Mouse (Mus musculus) gastrocnemius, postnatal 10 days (tissue): ENCODE data around the gene Pafah1b2. TPM values are rescaled to one million over a fixed set of nuclear protein-coding genes. Genes with fewer than 3 reads are reported as not detected.

Experiments used
- DNase-seq: peaks from one replicate; pipeline ENCODE4 v3.0.0; 2021; ENCODE audit warnings: mixed read lengths
- microRNA-seq, 2 experiments: library from miRNA; unstranded; fragments of <30 nt; microRNA quantifications; one replicate each; pipeline ENCODE4 v1.2.0; 2021
- total RNA-seq, 2 experiments: library from RNA; stranded (reverse); gene quantifications; 2 replicates each; pipeline ENCODE4 v1.2.3; 2021

Pafah1b2 gene
- total RNA-seq, 2 experiments from 2014 or later, result 62.5 to 73.1 TPM

GRCm38 (mm10) chr9:45942464-45942863 lies 70.0 kb downstream of the Pafah1b2 start:
- DNase-seq, result no peak

GRCm38 (mm10) chr9:45941329-45941888 lies 71.1 kb downstream of the Pafah1b2 start:
- no peak for DNase-seq

- no peak for DNase-seq
These were observed 72.7 kb downstream of the Pafah1b2 start for GRCm38 (mm10) chr9:45939794-45940193.

GRCm38 (mm10) chr9:45938952-45939637 lies 73.4 kb downstream of the Pafah1b2 start:
- no peak for DNase-seq

GRCm38 (mm10) chr9:45938088-45938487 lies 74.4 kb downstream of the Pafah1b2 start:
- no peak for DNase-seq

GRCm38 (mm10) chr9:45936883-45937282 lies 75.6 kb downstream of the Pafah1b2 start:
- DNase-seq, result peak; percentile 72

GRCm38 (mm10) chr9:45935628-45936210 lies 76.8 kb downstream of the Pafah1b2 start, which contains the start of gene Tagln:
Tagln (minus strand) TSS chr9:45936058.
- peak; percentile 50 for DNase-seq

- DNase-seq, result no peak
These were observed 79.7 kb downstream of the Pafah1b2 start for GRCm38 (mm10) chr9:45932571-45933415.

GRCm38 (mm10) chr9:45931958-45932357 lies 80.5 kb downstream of the Pafah1b2 start:
- no peak for DNase-seq

GRCm38 (mm10) chr9:45929285-45929684 lies 83.2 kb downstream of the Pafah1b2 start:
- DNase-seq, result no peak

- DNase-seq, result no peak
These were observed 92.6 kb downstream of the Pafah1b2 start for GRCm38 (mm10) chr9:45919895-45920294.

GRCm38 (mm10) chr9:45917041-45917934 lies 95.2 kb downstream of the Pafah1b2 start:
- peak; percentile 60 for DNase-seq

- DNase-seq, result no peak
These were observed 96.8 kb downstream of the Pafah1b2 start for GRCm38 (mm10) chr9:45915659-45916058.

Small RNA genes lying within 50 kb of the gene (microRNA-seq; reads per million reads assigned to microRNA genes)
- gene Mir7087, result 0 reads per million in 2 experiments

Other genes starting within 250 kb of the Pafah1b2 start
- 1 to 10 TPM; 3.3 to 7.2 TPM for gene Cep164, start 184.0 kb downstream of the Pafah1b2 start, total RNA-seq
- 10 to 100 TPM; 41.8 to 43.4 TPM for gene Bace1, start 174.1 kb downstream of the Pafah1b2 start, total RNA-seq
- 10 to 100 TPM; 13.3 to 17.3 TPM for gene Pcsk7, start 106.2 kb downstream of the Pafah1b2 start, total RNA-seq
- gene Rnf214, start 105.8 kb downstream of the Pafah1b2 start, total RNA-seq, result 10 to 100 TPM; 26.8 to 31.6 TPM
- gene Tagln, start 76.6 kb downstream of the Pafah1b2 start, total RNA-seq, result 10 to 100 TPM; 53.6 to 64.6 TPM
- 10 to 100 TPM; 57.8 to 58.2 TPM for gene Sidt2, start 57.4 kb downstream of the Pafah1b2 start, total RNA-seq
- 10 to 100 TPM; 52.7 to 52.9 TPM for gene Sik3, start 130 bp upstream of the Pafah1b2 start, total RNA-seq
- gene Apoa1, start 215.9 kb upstream of the Pafah1b2 start, total RNA-seq, result 1 to 10 TPM in 1 of 2 experiments, under 1 TPM in 1; 0.47 to 8.2 TPM
- gene Apoc3, start 222.9 kb upstream of the Pafah1b2 start, total RNA-seq, result not detected
- gene Apoa4, start 228.0 kb upstream of the Pafah1b2 start, total RNA-seq, result not detected